Mouse (Mus musculus) MEL (cell line): Measurements from ENCODE around the gene Rsrc1. TPM values are rescaled to one million over a fixed set of nuclear protein-coding genes. Genes with fewer than 3 reads are reported as not detected.

ENCODE experiments used
- DNase-seq: peaks from one replicate; pipeline ENCODE4 v3.0.0; 2011; ENCODE audit warnings: low read depth, low spot score
- H3K27ac ChIP-seq: 2 replicates; pipeline ENCODE4 v1.5.1; 2012; ENCODE audit warnings: low read depth, mild to moderate bottlenecking, control low read depth, low read length, moderate library complexity; ENCODE audit not compliant: control insufficient read depth
- H3K27me3 ChIP-seq, 2 experiments: fragments of 150-350 bp in 1 of 2; sonication (generic) in 1 of 2; 2 replicates each; pipeline ENCODE4 v1.6.1; 2012; ENCODE audit warnings: low read length in 2 of 2, mild to moderate bottlenecking in 2 of 2, improper control_type of control experiment in 1 of 2, moderate library complexity in 1 of 2; ENCODE audit not compliant: insufficient read depth in 2 of 2, control insufficient read depth in 1 of 2
- H3K36me3 ChIP-seq, 2 experiments: 2 replicates each; pipeline ENCODE4 v1.6.1; 2012 to 2014; ENCODE audit warnings: low read length in 2 of 2, improper control_type of control experiment in 1 of 2, inconsistent platforms in 1 of 2, mild to moderate bottlenecking in 1 of 2; ENCODE audit not compliant: insufficient read depth in 2 of 2, control insufficient read depth in 1 of 2
- H3K4me1 ChIP-seq, 2 experiments: fragments of 150-350 bp in 1 of 2; sonication (generic) in 1 of 2; 2 replicates each; pipeline ENCODE4 v1.6.1; 2012; ENCODE audit warnings: low read length in 2 of 2, improper control_type of control experiment in 1 of 2, mild to moderate bottlenecking in 1 of 2; ENCODE audit not compliant: insufficient read depth in 2 of 2, control insufficient read depth in 1 of 2
- H3K4me3 ChIP-seq, 2 experiments: fragments of 150-350 bp in 1 of 2; sonication (generic) in 1 of 2; 2 replicates each; pipeline ENCODE4 v1.5.1; 2012; ENCODE audit warnings: low read depth in 2 of 2, low read length in 2 of 2, mild to moderate bottlenecking in 2 of 2, moderate library complexity in 2 of 2, control low read depth in 1 of 2, improper control_type of control experiment in 1 of 2; ENCODE audit not compliant: control insufficient read depth in 1 of 2, insufficient read depth in 1 of 2
- H3K79me2 ChIP-seq: 2 replicates; pipeline ENCODE4 v1.6.1; 2012; ENCODE audit warnings: mild to moderate bottlenecking, low read length, moderate library complexity; ENCODE audit not compliant: control insufficient read depth, poor library complexity, insufficient read depth
- H3K9ac ChIP-seq: 2 replicates; pipeline ENCODE4 v1.6.1; 2012; ENCODE audit warnings: low read depth, mild to moderate bottlenecking, control low read depth, low read length, moderate library complexity; ENCODE audit not compliant: control insufficient read depth, poor library complexity, severe bottlenecking
- H3K9me3 ChIP-seq: fragments of 150-350 bp; sonication (generic); replicated peaks from 2 replicates; pipeline ENCODE4 v1.6.1; 2012; ENCODE audit warnings: mild to moderate bottlenecking, low read length, improper control_type of control experiment, moderate library complexity; ENCODE audit not compliant: insufficient read depth
- BHLHE40 ChIP-seq: IDR thresholded peaks from 2 replicates; pipeline ENCODE4 v1.6.1; 2012; ENCODE audit warnings: low read depth, mild to moderate bottlenecking, inconsistent platforms, low read length, improper control_type of control experiment, borderline replicate concordance
- CHD1 ChIP-seq: IDR thresholded peaks from 2 replicates; pipeline ENCODE4 v1.6.1; 2012; ENCODE audit warnings: low read depth, mild to moderate bottlenecking, inconsistent platforms, low read length, improper control_type of control experiment
- CHD2 ChIP-seq: IDR thresholded peaks from 2 replicates; pipeline ENCODE4 v1.6.1; 2011; ENCODE audit warnings: low read length, improper control_type of control experiment
- E2F4 ChIP-seq: IDR thresholded peaks from 2 replicates; pipeline ENCODE4 v1.6.1; 2011; ENCODE audit warnings: low read depth, low read length, improper control_type of control experiment, borderline replicate concordance
- ELF1 ChIP-seq: IDR thresholded peaks from 2 replicates; pipeline ENCODE4 v1.6.1; 2014; ENCODE audit warnings: low read depth, mild to moderate bottlenecking, inconsistent platforms, low read length, improper control_type of control experiment, moderate library complexity
- EP300 ChIP-seq, 2 experiments: IDR thresholded peaks; 2 replicates each; pipeline ENCODE4 v1.6.1; 2011; ENCODE audit warnings: improper control_type of control experiment in 2 of 2, low read length in 2 of 2, low read depth in 1 of 2, mild to moderate bottlenecking in 1 of 2
- GABPA ChIP-seq: IDR thresholded peaks from 2 replicates; pipeline ENCODE4 v1.6.1; 2012; ENCODE audit warnings: low read depth, mild to moderate bottlenecking, inconsistent platforms, low read length, improper control_type of control experiment, moderate library complexity
- HCFC1 ChIP-seq: IDR thresholded peaks from 2 replicates; pipeline ENCODE4 v1.6.1; 2012; ENCODE audit warnings: low read depth, mild to moderate bottlenecking, inconsistent platforms, low read length, improper control_type of control experiment, moderate library complexity
- JUND ChIP-seq: IDR thresholded peaks from 2 replicates; pipeline ENCODE4 v1.6.1; 2011; ENCODE audit warnings: low read depth, mild to moderate bottlenecking, improper control_type of control experiment, low read length
- KAT2A ChIP-seq: conservative IDR thresholded peaks from 2 replicates; pipeline ENCODE4 v1.6.1; 2012; ENCODE audit warnings: low read depth, low read length, improper control_type of control experiment, inconsistent platforms
- MEF2A ChIP-seq: IDR thresholded peaks from 2 replicates; pipeline ENCODE4 v1.6.1; 2014; ENCODE audit warnings: low read depth, mild to moderate bottlenecking, inconsistent platforms, low read length, improper control_type of control experiment; ENCODE audit not compliant: poor library complexity, insufficient replicate concordance, severe bottlenecking; ENCODE audit errors: extremely low read depth
- MXI1 ChIP-seq: IDR thresholded peaks from 2 replicates; pipeline ENCODE4 v1.6.1; 2011; ENCODE audit warnings: mild to moderate bottlenecking, low read depth, low read length, improper control_type of control experiment
- MYB ChIP-seq: IDR thresholded peaks from 2 replicates; pipeline ENCODE4 v1.6.1; 2011; ENCODE audit warnings: mild to moderate bottlenecking, low read depth, low read length, improper control_type of control experiment
- MYC ChIP-seq: IDR thresholded peaks from 2 replicates; pipeline ENCODE4 v1.6.1; 2011; ENCODE audit warnings: low read depth, mild to moderate bottlenecking, low read length, improper control_type of control experiment, moderate library complexity
- POLR2A ChIP-seq, 2 experiments: IDR thresholded peaks; 2 replicates each; pipeline ENCODE4 v1.6.1; 2011 to 2012; ENCODE audit warnings: low read length in 2 of 2, mild to moderate bottlenecking in 2 of 2, control low read depth in 1 of 2, improper control_type of control experiment in 1 of 2, low read depth in 1 of 2, moderate library complexity in 1 of 2; ENCODE audit not compliant: control insufficient read depth in 1 of 2, insufficient read depth in 1 of 2, poor library complexity in 1 of 2
- POLR2AphosphoS2 ChIP-seq: IDR thresholded peaks from 2 replicates; pipeline ENCODE4 v1.6.1; 2011; ENCODE audit warnings: low read length, improper control_type of control experiment
- RAD21 ChIP-seq: IDR thresholded peaks from 2 replicates; pipeline ENCODE4 v1.6.1; 2011; ENCODE audit warnings: mild to moderate bottlenecking, low read depth, low read length, improper control_type of control experiment
- RCOR1 ChIP-seq: IDR thresholded peaks from 2 replicates; pipeline ENCODE4 v1.6.1; 2012; ENCODE audit warnings: low read depth, mild to moderate bottlenecking, inconsistent platforms, low read length, improper control_type of control experiment
- SIN3A ChIP-seq: IDR thresholded peaks from 2 replicates; pipeline ENCODE4 v1.6.1; 2012; ENCODE audit warnings: low read length, improper control_type of control experiment, inconsistent platforms
- TCF12 ChIP-seq: IDR thresholded peaks from 2 replicates; pipeline ENCODE4 v1.6.1; 2014; ENCODE audit warnings: low read depth, mild to moderate bottlenecking, inconsistent platforms, low read length, improper control_type of control experiment, moderate library complexity
- USF1 ChIP-seq: IDR thresholded peaks from 2 replicates; pipeline ENCODE4 v1.6.1; 2014; ENCODE audit warnings: low read depth, mild to moderate bottlenecking, inconsistent platforms, low read length, improper control_type of control experiment, moderate library complexity
- USF2 ChIP-seq, 2 experiments: IDR thresholded peaks; 2 replicates each; pipeline ENCODE4 v1.6.1; 2011 to 2012; ENCODE audit warnings: improper control_type of control experiment in 2 of 2, low read length in 2 of 2, borderline replicate concordance in 1 of 2, inconsistent platforms in 1 of 2, low read depth in 1 of 2, mild to moderate bottlenecking in 1 of 2; ENCODE audit not compliant: insufficient read depth in 1 of 2
- ZMIZ1 ChIP-seq: IDR thresholded peaks from 2 replicates; pipeline ENCODE4 v1.6.1; 2012; ENCODE audit warnings: low read depth, mild to moderate bottlenecking, inconsistent platforms, low read length, improper control_type of control experiment, moderate library complexity
- ZNF384 ChIP-seq: IDR thresholded peaks from 2 replicates; pipeline ENCODE4 v1.6.1; 2012; ENCODE audit warnings: low read depth, mild to moderate bottlenecking, inconsistent platforms, low read length, improper control_type of control experiment
- polyA plus RNA-seq, 2 experiments: library from polyadenylated mRNA; stranded (reverse) in 1 of 2; unstranded in 1 of 2; fragments of >175 nt in 1 of 2; fragments of >200 nt in 1 of 2; gene quantifications; 2 replicates each; pipeline versions ENCODE4 v1.2.1 to v1.2.4; 2012; ENCODE audit warnings: low replicate concordance in 2 of 2, low read depth in 1 of 2; ENCODE audit not compliant: insufficient read length in 2 of 2, insufficient read depth in 1 of 2, missing spikeins in 1 of 2
- total RNA-seq: library from RNA; depleted of rRNA; stranded (reverse); fragments of 300-350 nt; gene quantifications from 2 replicates; pipeline ENCODE4 v1.2.3, GENCODE M21; 2012

Rsrc1 gene
- total and polyA plus RNA-seq, 3 experiments = 22.8 to 100 (median 42.7) TPM

GRCm38 (mm10) chr3:66996820-66997219 is 15.6 kb downstream of the Rsrc1 start (continued):
- TF ChIP-seq GABPA (no peak), KAT2A (no peak), MXI1 (peak; percentile 61; the same call in 1 of the 2 replicates), JUND (no peak), RCOR1 (peak; percentile 49; the same call in 1 of the 2 replicates), CHD2 (no peak), ZMIZ1 (0 out of 2 replicates have a peak, but pooled peaks have one; percentile 48), RAD21 (no peak), TCF12 (peak; percentile 69), MYC (no peak)

- Histone ChIP-seq H3K9me3 (no peaks in the 10 kb centered on the region), H3K27ac (no peak overlapping the region), H3K36me3 (peaks cover 0 to 8% of the 10 kb centered on the region in 2 experiments; a peak in 3 of 4 replicates), H3K9ac (no peak overlapping the region), H3K4me3 (no peak overlapping the region), H3K79me2 (no peaks in the 10 kb centered on the region; the same call in 1 of the 2 replicates), H3K4me1 (peaks cover 0 to 2% of the 10 kb centered on the region in 2 experiments; a peak in 1 of 4 replicates), H3K27me3 (no peaks in the 10 kb centered on the region)
- TF ChIP-seq USF1 (no peak), MYB (no peak), ZNF384 (no peak), RAD21 (no peak), SIN3A (no peak), E2F4 (no peak), RCOR1 (no peak), HCFC1 (no peak), MEF2A (no peak), CHD1 (no peak), POLR2AphosphoS2 (no peak), TCF12 (no peak), KAT2A (no peak), BHLHE40 (no peak), POLR2A (IDR thresholded peaks at IDR 0.05; ENCODE audit: control insufficient read depth in 1 of 2, insufficient read depth in 1 of 2, low read depth in 1 of 2, low read length in 2 of 2, poor library complexity in 1 of 2) (no peak), EP300 (IDR thresholded peaks at IDR 0.05; ENCODE audit: low read depth in 1 of 2, low read length in 2 of 2) (no peak), ELF1 (no peak), USF2 (IDR thresholded peaks at IDR 0.05; ENCODE audit: borderline replicate concordance in 1 of 2, insufficient read depth in 1 of 2, low read depth in 1 of 2, low read length in 2 of 2) (no peak)
- no peak for DNase-seq
Measured at GRCm38 (mm10) chr3:67036387-67037062, 55.3 kb downstream of the Rsrc1 start.
